ENCODE assay signal across 8 mouse cellular contexts in the genomic region with DNA sequence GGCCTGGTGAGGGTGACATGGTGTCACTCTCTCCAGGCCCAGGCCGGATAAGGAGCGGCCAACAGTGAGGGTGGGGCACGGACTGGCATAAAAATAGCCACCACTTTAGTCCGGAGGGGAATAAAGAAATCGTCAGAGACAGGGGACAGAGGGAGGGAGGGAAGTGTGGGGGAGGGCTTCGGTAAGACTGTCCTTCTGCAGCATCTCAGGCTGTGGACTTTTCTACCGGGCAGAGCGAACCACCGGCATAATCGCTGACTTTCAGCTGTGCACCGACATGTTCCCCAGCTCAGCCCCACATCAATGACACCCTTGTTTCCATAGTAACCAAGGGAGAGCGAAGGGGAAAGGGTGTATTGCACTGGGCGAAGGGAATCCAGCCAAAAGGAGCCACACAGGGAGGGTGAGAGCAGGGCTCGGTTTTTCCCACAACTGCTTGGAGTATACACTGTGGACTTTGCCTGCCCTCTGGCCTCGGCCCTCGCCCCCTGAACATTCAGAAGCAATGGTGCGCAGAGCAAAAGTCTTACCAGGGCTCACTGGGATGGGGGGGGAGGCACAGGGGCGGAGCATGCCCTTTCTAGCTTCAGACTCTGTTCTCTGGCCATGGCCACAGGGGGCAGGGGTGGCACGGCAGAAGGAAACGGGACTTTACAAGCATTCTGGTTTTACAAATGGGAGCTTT. TPM values are rescaled to one million over a fixed set of nuclear protein-coding genes. Genes with fewer than 3 reads are reported as not detected.
DNase-seq lines count a peak whose midpoint lies in the region; ATAC-seq and TF ChIP-seq lines count a peak whose summit lies in the region.

No protein-coding gene starts in this region.

- peak; percentile 52 to 72 for DNase-seq in CD8-positive naive resting alpha-beta T cell, adult 2 months (ENCODE audit: low read depth in 2 of 2, low spot score in 2 of 2)
- DNase-seq in adrenal gland, postnatal 25 days: peak; percentile 67
- DNase-seq in heart, postnatal 0 days (ENCODE audit: low spot score): peak; percentile 91
- DNase-seq in kidney, postnatal 10 days: peak; percentile 91
- DNase-seq in lung, postnatal 4 days: peak; percentile 81 to 85
- DNase-seq in right cerebral cortex, postnatal 14 days: peak; percentile 50
- DNase-seq in testis, postnatal 14 days (ENCODE audit: low spot score): no peak

- peak overlapping the region; percentile 27 for H3K4me3 ChIP-seq in embryonic facial prominence, embryonic 13.5 days
- peak overlapping the region; percentile 35 for H3K4me3 ChIP-seq in heart, postnatal 0 days (ENCODE audit: low read depth, low read length)

- no peaks in the 10 kb centered on the region for H3K27me3 ChIP-seq in embryonic facial prominence, embryonic 13.5 days
- H3K27me3 ChIP-seq in heart, postnatal 0 days (ENCODE audit: control insufficient read depth, insufficient read depth, low read length): no peaks in the 10 kb centered on the region

- peak; percentile 69; the same call in 1 of the 2 replicates for TF ChIP-seq EP300 in heart, postnatal 0 days (IDR thresholded peaks at IDR 0.05; ENCODE audit: low read depth)

- peak; percentile 57 for ATAC-seq in embryonic facial prominence, embryonic 13.5 days (ENCODE audit: insufficient number of reproducible peaks, insufficient read depth, low FRiP score, low TSS enrichment, low read depth)
- peak; percentile 80 for ATAC-seq in heart, postnatal 0 days (ENCODE audit: insufficient read depth, low read depth)

- peak; percentile 38 for TF ChIP-seq CTCF in heart, postnatal 0 days (IDR thresholded peaks at IDR 0.05; ENCODE audit: low read depth)

- H3K36me3 ChIP-seq in embryonic facial prominence, embryonic 13.5 days: no peaks in the 10 kb centered on the region
- H3K36me3 ChIP-seq in heart, postnatal 0 days (replicated peaks; ENCODE audit: control insufficient read depth, insufficient read depth, low read length): no peaks in the 10 kb centered on the region

- peak overlapping the region; percentile 44 for H3K9ac ChIP-seq in embryonic facial prominence, embryonic 13.5 days
- H3K9ac ChIP-seq in heart, postnatal 0 days (replicated peaks; ENCODE audit: low read depth, low read length): peak overlapping the region; percentile 61

- WGBS in embryonic facial prominence, embryonic 13.5 days: 3% methylated on average over 20 of the region's 20 CpGs
- WGBS in heart, postnatal 0 days: under 1% methylated on average over 20 of the region's 20 CpGs

- peaks cover 97% of the 10 kb centered on the region for H3K4me1 ChIP-seq in embryonic facial prominence, embryonic 13.5 days
- peaks cover 72% of the 10 kb centered on the region for H3K4me1 ChIP-seq in heart, postnatal 0 days (ENCODE audit: control insufficient read depth, insufficient read depth)

- H3K9me3 ChIP-seq in embryonic facial prominence, embryonic 13.5 days: no peaks in the 10 kb centered on the region
- no peaks in the 10 kb centered on the region for H3K9me3 ChIP-seq in heart, postnatal 0 days (replicated peaks; ENCODE audit: control insufficient read depth, low read length)

- H3K4me2 ChIP-seq in embryonic facial prominence, embryonic 13.5 days: peak overlapping the region; percentile 58
- peak overlapping the region; percentile 70 for H3K4me2 ChIP-seq in heart, postnatal 0 days (ENCODE audit: low read depth, low read length)

- peak overlapping the region; percentile 88 for H3K27ac ChIP-seq in embryonic facial prominence, embryonic 13.5 days
- peak overlapping the region; percentile 94 for H3K27ac ChIP-seq in heart, postnatal 0 days (ENCODE audit: low read depth)

RNA-seq across cellular contexts. Expression of gene Trim8, which starts 27.2 kb away (rescaled TPM):
- total RNA-seq in adrenal gland, postnatal 25 days (2021): 50.9 and 52.6 TPM in 2 replicates
- 16.7 and 17.6 TPM in 2 replicates for polyA plus RNA-seq in embryonic facial prominence, embryonic 13.5 days (2015; fragmentation: Nextera tagmentation; extraction: Ambion mirVana)
- 35.9 and 48.3 TPM in 2 replicates for total RNA-seq in heart, postnatal 0 days (2014; rRNA removed; ENCODE audit: low replicate concordance)
- 14.3 and 14.6 TPM in 2 replicates for polyA plus RNA-seq in heart, postnatal 0 days (2015; fragmentation: Nextera tagmentation; extraction: Ambion mirVana)

RNA-seq across cellular contexts. Expression of gene Arl3, which starts 44.3 kb away (rescaled TPM):
- total RNA-seq in adrenal gland, postnatal 25 days (2021): 50.3 and 61.0 TPM in 2 replicates
- polyA plus RNA-seq in embryonic facial prominence, embryonic 13.5 days (2015; fragmentation: Nextera tagmentation; extraction: Ambion mirVana): 192 and 193 TPM in 2 replicates
- 37.2 and 38.2 TPM in 2 replicates for total RNA-seq in heart, postnatal 0 days (2014; rRNA removed; ENCODE audit: low replicate concordance)
- polyA plus RNA-seq in heart, postnatal 0 days (2015; fragmentation: Nextera tagmentation; extraction: Ambion mirVana): 79.5 and 80.6 TPM in 2 replicates

RNA-seq across cellular contexts. Expression of gene Sfxn2, which starts 44.5 kb away (rescaled TPM):
- total RNA-seq in adrenal gland, postnatal 25 days (2021): 8.0 and 12.7 TPM in 2 replicates
- polyA plus RNA-seq in embryonic facial prominence, embryonic 13.5 days (2015; fragmentation: Nextera tagmentation; extraction: Ambion mirVana): 24.9 and 25.2 TPM in 2 replicates
- total RNA-seq in heart, postnatal 0 days (2014; rRNA removed; ENCODE audit: low replicate concordance): 4.2 and 5.9 TPM in 2 replicates
- 4.6 and 5.1 TPM in 2 replicates for polyA plus RNA-seq in heart, postnatal 0 days (2015; fragmentation: Nextera tagmentation; extraction: Ambion mirVana)
